Mouse (Mus musculus): ENCODE data around the gene Psmf1. TPM values are rescaled to one million over a fixed set of nuclear protein-coding genes. Genes with fewer than 3 reads are reported as not detected.

Gene Psmf1
- polyA plus RNA-seq, 1 experiment from 2014 or later = 43.1 TPM

DNA sequence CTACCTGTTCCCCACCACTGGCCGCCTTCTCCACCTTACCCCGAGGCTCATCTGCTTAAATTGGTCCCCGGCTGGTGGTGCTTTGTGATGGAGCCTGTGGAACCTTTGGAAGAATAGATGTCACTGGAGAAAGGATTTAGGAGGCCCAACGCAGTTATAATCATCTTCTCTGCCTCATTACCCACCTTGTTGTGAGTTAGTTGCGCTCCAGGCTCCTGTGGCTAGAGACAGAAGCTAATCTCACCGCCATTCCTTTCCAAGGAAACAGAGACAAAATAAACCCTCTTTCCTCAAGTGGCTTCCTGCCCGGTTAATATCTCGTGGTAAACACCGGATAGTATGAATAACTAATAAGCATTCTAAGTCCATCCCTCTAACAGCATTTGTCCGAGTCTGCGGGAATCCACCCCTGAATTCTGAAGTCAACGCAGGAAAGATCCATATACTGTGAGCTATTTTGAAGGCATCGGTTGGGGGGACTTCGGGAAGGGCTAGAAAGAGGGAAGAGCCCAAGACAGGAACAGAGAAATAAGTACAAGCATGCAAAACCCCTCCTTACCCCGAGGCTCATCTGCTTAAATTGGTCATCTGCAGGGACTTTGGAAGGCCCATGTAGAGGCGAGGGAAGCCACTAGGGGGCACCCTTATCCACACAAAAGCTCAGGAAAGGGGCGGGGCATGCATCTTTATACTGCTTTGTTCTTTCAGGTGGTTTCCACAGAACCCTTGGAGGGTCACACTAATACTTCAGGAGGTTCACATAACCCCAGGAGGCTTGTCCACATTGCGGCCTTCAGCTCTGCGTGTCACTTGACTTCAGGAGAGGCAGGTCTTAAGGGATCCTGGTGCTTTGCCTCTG, 4.1 kb upstream of the Psmf1 start:
- Histone ChIP-seq H3K36me3 (no peaks in the 10 kb centered on the region), H3K4me3 (no peak overlapping the region), H3K27me3 (ENCODE audit: insufficient read depth, poor library complexity, severe bottlenecking) (peaks cover 25% of the 10 kb centered on the region; the same call in 1 of the 2 replicates), H3K4me1 (no peaks in the 10 kb centered on the region), H3K27ac (no peak overlapping the region), H3K9me3 (no peaks in the 10 kb centered on the region)
- no peak for DNase-seq (ENCODE audit: low spot score)
- 37% methylated on average over 19 of the region's 19 CpGs for WGBS

DNA sequence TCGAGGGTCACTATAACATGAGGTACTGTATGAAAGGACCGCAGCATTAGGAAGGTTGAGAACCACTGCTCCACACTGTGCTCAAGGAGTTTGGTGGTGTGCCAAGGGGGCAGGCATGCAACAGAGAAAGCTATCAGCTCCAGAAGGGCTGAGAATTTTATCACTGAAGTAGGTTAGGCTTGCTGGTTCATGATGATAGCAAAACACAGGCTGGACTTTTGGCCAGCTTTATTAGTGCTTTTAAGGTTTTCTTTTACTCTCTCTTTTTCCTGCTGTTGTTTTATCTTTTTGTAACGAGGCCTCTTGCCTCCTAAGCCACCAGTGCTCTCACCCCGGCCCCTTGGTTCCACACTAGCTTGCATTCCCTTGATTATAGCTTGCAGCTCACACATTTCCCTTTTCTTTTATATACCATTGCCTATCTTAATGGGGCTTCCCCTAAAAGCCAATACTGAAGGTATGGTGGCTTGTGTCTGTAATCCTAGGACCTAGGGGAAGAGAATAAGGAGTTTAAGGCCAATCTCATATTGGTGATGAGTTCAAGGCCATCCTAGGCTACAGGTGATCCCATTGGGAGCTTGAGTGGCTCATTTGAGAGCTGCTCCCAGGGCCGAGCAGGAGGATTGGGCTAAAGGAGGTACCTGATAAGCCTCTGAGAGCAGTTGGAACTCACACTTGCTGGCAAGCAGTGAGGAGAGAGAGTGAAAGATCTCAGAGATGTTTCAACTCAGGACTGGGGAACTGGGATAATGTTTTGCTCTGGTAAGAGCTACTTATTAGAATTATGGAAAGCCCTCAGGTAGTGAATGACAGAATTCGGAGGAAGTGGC, 921 bp downstream of the Psmf1 start:
- Histone ChIP-seq H3K4me1 (peaks cover 20% of the 10 kb centered on the region), H3K27me3 (ENCODE audit: insufficient read depth, poor library complexity, severe bottlenecking) (peaks cover 12% of the 10 kb centered on the region; the same call in 1 of the 2 replicates), H3K9me3 (no peaks in the 10 kb centered on the region), H3K27ac (no peak overlapping the region), H3K36me3 (no peaks in the 10 kb centered on the region), H3K4me3 (no peak overlapping the region)
- WGBS = 59% methylated on average over 6 of the region's 6 CpGs
- no peak for DNase-seq (ENCODE audit: low spot score)

DNA sequence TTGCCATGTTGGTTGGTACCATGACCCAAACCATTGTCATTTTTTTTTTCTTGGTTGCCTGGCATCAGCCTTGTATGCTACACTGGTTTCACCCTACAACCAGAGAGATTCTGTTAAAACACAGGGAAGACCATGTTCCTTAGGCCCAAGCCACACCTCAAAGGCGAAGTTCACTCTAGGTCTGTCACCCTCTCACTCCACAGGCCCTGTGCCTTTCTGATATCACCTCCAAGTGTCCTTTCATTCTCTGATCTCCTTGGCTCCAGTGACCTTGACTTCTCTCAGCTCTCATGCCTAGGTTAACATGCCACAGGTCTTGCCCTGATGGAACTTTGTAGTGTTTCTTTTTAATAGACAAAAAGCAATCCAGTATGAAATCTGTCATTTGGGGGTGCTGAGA, 1.9 kb downstream of the Psmf1 start:
- DNase-seq (ENCODE audit: low spot score) = no peak
- 77% methylated on average over 1 of the region's 1 CpGs for WGBS
- H3K36me3 ChIP-seq = no peaks in the 10 kb centered on the region
- H3K4me1 ChIP-seq = peaks cover 20% of the 10 kb centered on the region
- no peak overlapping the region for H3K27ac ChIP-seq
- H3K27me3 ChIP-seq (ENCODE audit: insufficient read depth, poor library complexity, severe bottlenecking) = 0 out of 2 replicates have a peak, but pooled peaks cover 6% of the 10 kb centered on the region
- H3K4me3 ChIP-seq = no peak overlapping the region
- no peaks in the 10 kb centered on the region for H3K9me3 ChIP-seq

DNA sequence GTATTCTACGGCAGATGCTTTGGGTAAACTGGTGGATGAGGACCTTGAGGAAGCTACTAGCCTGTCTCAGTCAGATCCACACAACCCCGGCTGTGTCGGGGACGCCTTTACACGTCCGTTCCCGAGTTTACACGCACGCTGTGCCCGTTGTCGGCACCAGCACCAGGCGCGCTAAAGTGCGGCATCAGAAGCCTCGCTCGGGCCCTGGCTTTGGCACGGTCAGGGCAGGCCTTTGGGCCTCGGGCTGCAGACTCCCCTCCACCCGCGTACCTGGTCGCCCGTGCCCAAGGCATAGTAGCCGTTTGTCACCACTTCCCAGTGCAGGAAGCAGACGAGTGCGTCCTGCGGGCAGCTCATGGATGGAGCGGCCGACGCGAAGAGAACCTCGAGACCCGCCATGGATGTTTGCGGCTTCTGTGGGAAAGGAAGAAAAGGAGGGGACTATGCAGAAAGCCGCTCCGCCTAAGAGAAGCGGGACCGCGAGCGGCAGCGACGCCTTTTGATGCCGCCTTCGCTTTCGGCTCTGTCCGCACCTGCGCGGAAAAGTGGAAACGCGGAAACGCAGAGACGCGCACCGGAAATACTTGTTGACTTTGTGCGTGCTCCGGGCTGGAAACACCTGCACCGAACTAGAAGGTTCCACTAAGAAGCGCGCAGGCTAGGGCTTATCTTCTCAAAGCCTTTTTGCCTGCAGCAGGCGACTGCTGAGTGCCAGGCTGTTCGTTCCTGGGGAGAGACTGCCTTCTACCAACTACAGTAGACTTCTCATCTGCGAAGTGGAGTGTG, 3.1 kb downstream of the Psmf1 start:
- H3K27ac ChIP-seq = peak overlapping the region; percentile 89
- H3K9me3 ChIP-seq = no peaks in the 10 kb centered on the region

DNA sequence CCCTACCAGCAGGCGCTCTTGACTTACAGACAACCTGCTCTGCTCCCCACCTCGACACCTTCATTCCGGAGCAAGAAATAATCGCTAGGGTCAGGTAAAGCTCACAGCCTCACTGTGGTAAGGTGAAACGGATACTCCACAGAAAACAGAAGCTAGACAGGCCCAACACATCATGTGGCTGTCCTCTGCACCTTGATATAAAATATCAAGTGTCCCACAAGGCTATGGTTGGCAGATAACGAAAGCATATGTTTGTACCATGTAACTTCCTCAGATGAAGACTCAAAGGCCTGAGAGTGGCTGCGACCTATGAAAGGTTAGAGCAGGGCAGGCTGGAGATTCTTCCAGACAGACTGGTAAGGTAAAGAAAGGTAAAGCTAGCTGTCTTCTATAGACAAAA, 4.5 kb downstream of the Psmf1 start:
- Histone ChIP-seq H3K36me3 (peaks cover 9% of the 10 kb centered on the region; the same call in 1 of the 2 replicates), H3K9me3 (no peaks in the 10 kb centered on the region), H3K4me3 (no peak overlapping the region), H3K27ac (no peak overlapping the region), H3K4me1 (peaks cover 20% of the 10 kb centered on the region), H3K27me3 (ENCODE audit: insufficient read depth, poor library complexity, severe bottlenecking) (0 out of 2 replicates have a peak, but pooled peaks cover 6% of the 10 kb centered on the region)
- DNase-seq (ENCODE audit: low spot score) = no peak
- WGBS = 86% methylated on average over 7 of the region's 7 CpGs

More for the DNA sequence above, 3.1 kb downstream of the Psmf1 start:
- WGBS = under 1% methylated on average over 61 of the region's 61 CpGs
- Histone ChIP-seq H3K36me3 (no peaks in the 10 kb centered on the region), H3K4me1 (peaks cover 20% of the 10 kb centered on the region), H3K4me3 (peak overlapping the region; percentile 98), H3K27me3 (ENCODE audit: insufficient read depth, poor library complexity, severe bottlenecking) (0 out of 2 replicates have a peak, but pooled peaks cover 6% of the 10 kb centered on the region)
- peak; percentile 91 for DNase-seq (ENCODE audit: low spot score)

DNA sequence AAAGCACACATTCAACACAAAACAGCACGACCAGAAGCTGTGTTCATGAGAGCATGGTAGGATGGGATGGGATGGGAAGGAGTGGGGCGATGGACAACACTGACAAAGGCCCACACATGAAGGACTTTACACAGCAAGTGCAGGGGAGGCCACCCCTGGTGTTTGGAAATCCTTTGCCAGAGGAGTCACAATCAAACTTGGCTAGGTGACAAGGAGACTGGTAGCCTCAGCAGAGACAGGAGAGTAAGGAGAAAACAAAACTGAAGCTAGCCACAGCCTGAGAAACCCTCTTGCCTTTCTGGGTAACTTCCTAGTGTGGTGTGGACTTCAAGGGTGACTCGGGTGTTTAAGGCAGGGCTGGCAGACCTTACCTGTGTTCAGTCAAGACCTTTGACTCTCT, 4.9 kb downstream of the Psmf1 start:
- Histone ChIP-seq H3K27me3 (ENCODE audit: insufficient read depth, poor library complexity, severe bottlenecking) (0 out of 2 replicates have a peak, but pooled peaks cover 6% of the 10 kb centered on the region), H3K27ac (no peak overlapping the region), H3K36me3 (peaks cover 13% of the 10 kb centered on the region; the same call in 1 of the 2 replicates), H3K4me1 (peaks cover 20% of the 10 kb centered on the region), H3K4me3 (no peak overlapping the region), H3K9me3 (no peaks in the 10 kb centered on the region)
- 84% methylated on average over 3 of the region's 3 CpGs for WGBS
- DNase-seq (ENCODE audit: low spot score) = no peak

DNA sequence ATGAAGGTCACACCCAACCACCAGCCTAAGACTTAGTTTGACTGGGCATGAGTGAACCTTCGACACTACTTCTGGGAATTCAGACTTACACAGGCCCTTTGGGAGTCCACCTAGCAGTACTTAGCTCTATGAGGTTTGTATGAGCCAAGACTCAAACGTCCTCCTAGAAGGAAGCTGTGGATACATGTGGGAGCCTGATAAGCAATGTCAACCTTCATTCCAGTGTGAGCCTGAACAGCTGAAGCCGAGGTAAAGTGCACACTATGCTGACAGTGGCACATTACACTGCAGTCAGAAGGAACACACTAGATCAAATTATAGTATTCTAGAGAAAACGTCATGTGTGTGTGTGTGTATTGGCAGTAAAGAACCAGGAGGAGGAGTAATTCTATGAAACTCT, 5.5 kb downstream of the Psmf1 start:
- Histone ChIP-seq H3K4me1 (peaks cover 20% of the 10 kb centered on the region), H3K9me3 (no peaks in the 10 kb centered on the region), H3K36me3 (peaks cover 20% of the 10 kb centered on the region; the same call in 1 of the 2 replicates), H3K27me3 (ENCODE audit: insufficient read depth, poor library complexity, severe bottlenecking) (0 out of 2 replicates have a peak, but pooled peaks cover 4% of the 10 kb centered on the region), H3K4me3 (no peak overlapping the region), H3K27ac (no peak overlapping the region)
- WGBS = 82% methylated on average over 4 of the region's 4 CpGs
- DNase-seq (ENCODE audit: low spot score) = no peak

DNA sequence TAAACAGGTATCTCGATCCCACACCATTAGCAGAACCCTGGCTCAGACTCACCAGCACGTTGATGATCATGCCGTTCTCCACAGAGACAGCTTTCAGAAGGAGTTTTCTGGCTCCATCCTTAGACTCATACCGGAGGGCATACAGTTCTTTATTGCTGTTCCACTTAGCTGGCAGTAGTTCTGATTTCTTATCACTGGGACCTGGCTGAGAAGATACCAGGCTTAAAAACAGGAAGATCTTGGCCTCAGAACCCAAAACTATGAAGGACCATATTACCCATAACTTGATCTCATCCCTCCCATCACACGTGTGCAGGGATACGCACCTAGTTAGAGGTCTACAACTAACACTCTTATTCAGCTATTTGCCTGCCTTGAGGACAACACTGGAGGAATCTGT, 8.6 kb downstream of the Psmf1 start:
- no peak overlapping the region for H3K27ac ChIP-seq
- H3K4me3 ChIP-seq = no peak overlapping the region
- 90% methylated on average over 6 of the region's 6 CpGs for WGBS
- DNase-seq (ENCODE audit: low spot score) = no peak
- H3K36me3 ChIP-seq = peaks cover 29% of the 10 kb centered on the region
- peaks cover 15% of the 10 kb centered on the region for H3K4me1 ChIP-seq
- no peaks in the 10 kb centered on the region for H3K9me3 ChIP-seq
- no peaks in the 10 kb centered on the region for H3K27me3 ChIP-seq (ENCODE audit: insufficient read depth, poor library complexity, severe bottlenecking)

DNA sequence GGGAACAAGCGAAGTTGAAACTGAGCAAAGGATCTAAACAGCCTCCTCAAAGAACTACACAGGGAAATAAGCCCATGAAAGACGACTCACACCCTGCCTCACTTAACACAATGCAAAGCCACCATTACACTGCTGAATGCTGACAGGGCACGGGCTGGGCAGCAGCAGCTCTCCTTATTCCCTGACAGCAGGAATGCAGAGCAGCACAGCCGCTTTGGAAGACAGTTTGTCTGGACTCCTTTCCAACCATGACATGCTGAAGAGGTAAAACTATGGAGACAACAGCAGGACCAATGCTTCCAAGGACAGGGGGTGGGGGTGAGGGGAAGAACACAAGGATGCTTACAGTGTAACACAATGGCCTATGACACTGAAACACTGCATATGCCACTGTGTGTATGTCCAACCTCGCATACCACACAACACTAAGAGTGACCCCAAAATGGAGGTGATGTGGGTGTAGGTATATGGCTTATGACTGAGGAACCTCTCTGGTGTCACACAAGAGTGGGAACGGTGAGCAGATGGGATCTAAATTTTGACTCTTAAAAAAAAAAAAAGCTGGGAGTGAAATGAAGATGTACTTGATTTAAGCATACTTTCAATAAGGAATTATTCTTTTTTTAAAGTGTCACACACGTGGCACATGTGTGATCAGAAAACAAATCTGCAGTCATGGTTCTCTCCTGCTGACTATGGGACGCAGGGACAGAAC, 10.7 kb downstream of the Psmf1 start:
- no peaks in the 10 kb centered on the region for H3K4me1 ChIP-seq

DNA sequence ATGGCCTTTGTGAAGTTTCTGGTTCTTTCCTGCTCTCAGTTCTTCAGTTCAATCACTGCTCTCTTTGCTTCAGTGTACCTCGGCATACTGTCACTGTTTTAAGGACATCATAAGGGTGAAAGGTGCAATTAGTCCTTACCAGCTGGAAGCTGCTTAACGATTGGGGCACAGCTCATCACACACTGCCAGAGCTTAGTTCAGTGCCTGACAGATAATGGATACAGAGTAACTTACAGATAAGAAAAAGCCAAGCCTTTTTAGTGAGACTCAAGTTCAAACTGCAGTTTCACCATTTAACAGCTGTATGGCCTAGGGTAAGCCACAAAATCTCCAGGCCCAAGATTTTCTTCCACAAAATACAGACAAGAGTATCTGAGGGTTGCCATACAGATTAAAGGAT, 19.9 kb downstream of the Psmf1 start:
- no peak for DNase-seq (ENCODE audit: low spot score)
- 87% methylated on average over 2 of the region's 2 CpGs for WGBS
- Histone ChIP-seq H3K9me3 (no peaks in the 10 kb centered on the region), H3K4me3 (no peak overlapping the region), H3K4me1 (no peaks in the 10 kb centered on the region), H3K27me3 (ENCODE audit: insufficient read depth, poor library complexity, severe bottlenecking) (no peaks in the 10 kb centered on the region), H3K27ac (no peak overlapping the region), H3K36me3 (peaks cover 84% of the 10 kb centered on the region)

More for the DNA sequence above, 10.7 kb downstream of the Psmf1 start:
- Histone ChIP-seq H3K27me3 (ENCODE audit: insufficient read depth, poor library complexity, severe bottlenecking) (no peaks in the 10 kb centered on the region), H3K27ac (no peak overlapping the region), H3K4me3 (no peak overlapping the region), H3K36me3 (peaks cover 50% of the 10 kb centered on the region), H3K9me3 (no peaks in the 10 kb centered on the region)
- DNase-seq (ENCODE audit: low spot score) = peak; percentile 74
- 83% methylated on average over 8 of the region's 8 CpGs for WGBS

DNA sequence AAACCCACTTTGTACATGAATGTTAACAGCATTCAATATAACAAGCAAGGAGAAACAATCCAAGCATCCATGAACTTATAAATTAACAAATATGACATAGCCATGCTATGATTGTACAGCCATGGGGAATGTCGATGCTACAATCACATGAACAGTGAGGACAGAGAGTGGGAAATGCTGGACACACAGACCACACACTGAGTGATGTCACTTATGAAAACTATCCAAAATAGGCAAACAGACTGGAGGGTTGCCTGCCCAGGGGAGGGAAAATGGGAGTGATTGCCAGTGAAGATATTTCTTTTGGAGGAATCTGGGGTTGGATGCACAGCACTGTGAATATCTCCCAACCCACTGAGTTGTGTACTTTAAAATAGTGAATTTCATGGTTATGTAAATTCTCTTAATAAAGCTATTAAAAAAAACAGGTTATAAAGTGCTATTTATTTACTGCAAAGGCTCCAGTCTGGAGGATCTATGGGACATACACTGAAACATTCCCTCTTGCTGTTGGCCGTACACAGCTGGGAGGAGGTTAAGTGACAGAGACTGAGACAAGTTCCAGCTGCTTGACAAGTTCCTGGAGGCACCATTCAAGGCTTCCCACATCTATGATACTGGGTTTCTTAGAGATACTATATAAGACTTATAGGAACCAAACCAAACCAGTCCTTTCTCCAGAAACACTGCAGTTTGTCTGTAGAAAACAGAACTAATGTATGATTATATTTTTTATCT, 27.5 kb downstream of the Psmf1 start:
- 90% methylated on average over 2 of the region's 2 CpGs for WGBS

More for the DNA sequence above, 27.5 kb downstream of the Psmf1 start:
- Histone ChIP-seq H3K9me3 (no peaks in the 10 kb centered on the region), H3K4me3 (no peak overlapping the region), H3K27me3 (ENCODE audit: insufficient read depth, poor library complexity, severe bottlenecking) (no peaks in the 10 kb centered on the region), H3K36me3 (peaks cover 53% of the 10 kb centered on the region), H3K4me1 (no peaks in the 10 kb centered on the region), H3K27ac (no peak overlapping the region)
- no peak for DNase-seq (ENCODE audit: low spot score)
